Mouse (Mus musculus) embryonic facial prominence, embryonic 10.5 days (tissue): ENCODE measurements around the gene Znhit6. TPM values are rescaled to one million over a fixed set of nuclear protein-coding genes. Genes with fewer than 3 reads are reported as not detected.

ENCODE experiments used
- DNase-seq: peaks from one replicate; pipeline ENCODE4 v3.0.0-alpha.2; 2017; ENCODE audit warnings: low spot score
- H3K27ac ChIP-seq: fragments of 300-500 bp; sonication (generic); replicated peaks from 2 replicates; pipeline ENCODE4 v1.5.1; 2016; ENCODE audit warnings: mild to moderate bottlenecking
- H3K27me3 ChIP-seq: fragments of 300-500 bp; sonication (generic); replicated peaks from 2 replicates; pipeline ENCODE4 v1.6.1; 2016; ENCODE audit warnings: low read depth, mild to moderate bottlenecking; ENCODE audit not compliant: poor library complexity, severe bottlenecking
- H3K36me3 ChIP-seq: fragments of 300-500 bp; sonication (generic); replicated peaks from 2 replicates; pipeline ENCODE4 v1.6.1; 2016; ENCODE audit warnings: mild to moderate bottlenecking, moderate library complexity
- H3K4me1 ChIP-seq: fragments of 300-500 bp; sonication (generic); 2 replicates; pipeline ENCODE4 v1.6.1; 2016
- H3K4me3 ChIP-seq: fragments of 300-500 bp; sonication (generic); 2 replicates; pipeline ENCODE4 v1.5.1; 2016; ENCODE audit warnings: mild to moderate bottlenecking, moderate library complexity
- H3K9me3 ChIP-seq: fragments of 300-500 bp; sonication (generic); 2 replicates; pipeline ENCODE4 v1.6.1; 2016; ENCODE audit warnings: mild to moderate bottlenecking
- WGBS: fragments of 180-500 bp; shearing (Covaris S2); methylation state at CpG from one replicate; pipeline ENCODE4 v1.1.7; 2016; 5-methylcytosine and 5-hydroxymethylcytosine counted together
- polyA plus RNA-seq: library from polyadenylated mRNA; unstranded; fragments of >200 nt; fragmentation: Nextera tagmentation; extraction: Ambion mirVana; gene quantifications from 2 replicates; pipeline ENCODE4 v1.2.1, GENCODE M21; 2016

The Znhit6 gene
- polyA plus RNA-seq, 1 experiment from 2014 or later, result 51.8 TPM

DNA sequence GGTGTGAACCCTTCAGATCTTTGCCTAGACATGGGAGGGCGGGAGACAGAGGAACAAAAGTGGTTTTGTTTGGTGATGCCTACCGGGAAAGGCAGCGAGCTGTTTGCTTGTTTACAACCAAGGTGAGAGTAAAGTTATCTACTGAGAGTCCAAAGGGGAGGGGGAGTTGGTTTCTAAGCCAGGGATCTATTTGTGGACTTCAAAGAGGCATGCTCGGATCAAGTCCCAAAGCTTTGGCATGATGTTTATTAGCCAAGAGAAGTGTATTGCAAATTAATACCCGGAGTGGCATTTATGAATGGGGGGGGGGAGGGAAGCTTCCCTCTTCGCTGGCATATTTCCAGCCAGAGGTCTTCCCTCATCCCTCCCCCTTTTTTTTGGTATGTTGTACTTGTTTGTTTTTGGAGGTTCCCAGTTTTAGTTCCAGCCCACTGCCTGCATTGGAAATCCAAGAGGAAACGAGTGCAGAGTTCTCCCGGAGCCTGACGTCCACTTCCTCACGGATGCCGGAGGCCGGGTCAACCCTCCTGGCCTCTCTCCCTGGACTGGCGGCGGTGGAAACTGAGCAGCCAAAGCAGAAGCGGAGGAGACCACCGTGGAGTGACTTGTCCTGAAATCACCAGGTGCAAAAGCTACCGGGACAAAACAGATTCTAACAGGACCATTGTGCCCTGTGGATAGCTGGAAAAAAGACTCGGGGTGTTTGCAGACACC lies 74.5 kb downstream of the Znhit6 start:
- under 1% methylated on average over 18 of the region's 18 CpGs for WGBS
- Histone ChIP-seq H3K4me3 (peak overlapping the region; percentile 80), H3K27ac (peak overlapping the region; percentile 95), H3K36me3 (peaks cover 13% of the 10 kb centered on the region), H3K4me1 (peaks cover 78% of the 10 kb centered on the region), H3K27me3 (peaks cover 32% of the 10 kb centered on the region), H3K9me3 (no peaks in the 10 kb centered on the region)
- DNase-seq, result peak; percentile 71

- no peaks in the 10 kb centered on the region for H3K9me3 ChIP-seq
- peak; percentile 66 for DNase-seq
- H3K4me1 ChIP-seq, result peaks cover 69% of the 10 kb centered on the region
- H3K27ac ChIP-seq, result peak overlapping the region; percentile 95
- WGBS, result 3% methylated on average over 19 of the region's 19 CpGs
- H3K4me3 ChIP-seq, result peak overlapping the region; percentile 80
- peaks cover 13% of the 10 kb centered on the region for H3K36me3 ChIP-seq
- H3K27me3 ChIP-seq, result peaks cover 32% of the 10 kb centered on the region
Observed at GRCm38 (mm10) chr3:145651029-145651977, 75.3 kb downstream of the Znhit6 start.

- H3K27ac ChIP-seq, result peak overlapping the region; percentile 95
- peaks cover 32% of the 10 kb centered on the region for H3K27me3 ChIP-seq
Observed at GRCm38 (mm10) chr3:145651978-145652321, 75.9 kb downstream of the Znhit6 start.

DNA sequence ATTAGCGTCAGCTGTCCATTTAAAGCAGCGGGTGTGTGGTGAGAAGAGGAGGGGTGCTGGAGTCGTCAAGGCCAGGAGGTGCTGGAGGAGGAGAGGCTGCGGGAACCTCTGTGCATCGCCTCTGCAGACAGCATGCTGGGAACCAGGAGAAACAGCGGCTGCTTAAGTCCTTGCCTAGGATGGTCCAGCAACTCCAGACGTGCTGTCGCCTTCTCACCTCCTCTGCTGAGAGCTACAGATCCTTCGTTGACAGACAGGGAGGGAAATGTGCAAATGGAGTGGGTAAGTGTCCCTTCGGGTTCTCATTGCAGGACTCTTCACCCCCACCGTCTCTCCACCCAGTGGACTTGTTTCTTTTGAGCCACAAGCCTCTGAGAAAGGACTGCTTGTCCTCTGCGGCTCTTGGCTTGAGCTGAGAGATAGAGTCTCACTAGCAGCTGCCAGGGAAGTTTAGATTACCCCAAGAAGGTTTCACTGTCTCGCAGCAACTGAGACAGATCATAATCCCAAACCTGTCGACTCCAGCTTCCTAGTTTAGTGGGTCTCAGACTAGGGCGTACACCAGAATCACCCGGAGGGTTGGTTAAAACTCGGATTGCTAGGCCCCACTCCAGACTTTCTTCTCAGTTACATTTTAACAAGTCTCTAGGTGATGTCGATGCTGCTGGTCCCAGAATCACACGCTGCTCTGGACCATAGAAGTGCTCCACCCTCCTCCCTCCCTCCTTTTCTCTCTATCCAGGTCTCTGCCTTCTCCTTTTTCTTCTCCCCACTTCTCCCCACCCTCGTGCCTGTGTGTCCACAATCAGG lies 76.5 kb downstream of the Znhit6 start:
- Histone ChIP-seq H3K4me3 (peak overlapping the region; percentile 80), H3K27me3 (peaks cover 30% of the 10 kb centered on the region), H3K36me3 (peaks cover 7% of the 10 kb centered on the region), H3K27ac (peak overlapping the region; percentile 95), H3K9me3 (no peaks in the 10 kb centered on the region), H3K4me1 (peaks cover 60% of the 10 kb centered on the region)
- WGBS, result 3% methylated on average over 20 of the region's 20 CpGs
- peak; percentile 61 for DNase-seq

More at GRCm38 (mm10) chr3:145651978-145652321, 75.9 kb downstream of the Znhit6 start:
- 1% methylated on average over 10 of the region's 10 CpGs for WGBS
- DNase-seq, result no peak
- Histone ChIP-seq H3K4me3 (peak overlapping the region; percentile 80), H3K36me3 (peaks cover 12% of the 10 kb centered on the region), H3K9me3 (no peaks in the 10 kb centered on the region), H3K4me1 (peaks cover 64% of the 10 kb centered on the region)

GRCm38 (mm10) chr3:145653191-145653940 lies 77.4 kb downstream of the Znhit6 start:
- Histone ChIP-seq H3K4me1 (peaks cover 58% of the 10 kb centered on the region), H3K9me3 (no peaks in the 10 kb centered on the region), H3K27me3 (peaks cover 27% of the 10 kb centered on the region), H3K4me3 (peak overlapping the region; percentile 80), H3K27ac (peak overlapping the region; percentile 95), H3K36me3 (no peaks in the 10 kb centered on the region; the same call in 1 of the 2 replicates)
- WGBS, result under 1% methylated on average over 53 of the region's 53 CpGs
- DNase-seq, result peak; percentile 88

DNA sequence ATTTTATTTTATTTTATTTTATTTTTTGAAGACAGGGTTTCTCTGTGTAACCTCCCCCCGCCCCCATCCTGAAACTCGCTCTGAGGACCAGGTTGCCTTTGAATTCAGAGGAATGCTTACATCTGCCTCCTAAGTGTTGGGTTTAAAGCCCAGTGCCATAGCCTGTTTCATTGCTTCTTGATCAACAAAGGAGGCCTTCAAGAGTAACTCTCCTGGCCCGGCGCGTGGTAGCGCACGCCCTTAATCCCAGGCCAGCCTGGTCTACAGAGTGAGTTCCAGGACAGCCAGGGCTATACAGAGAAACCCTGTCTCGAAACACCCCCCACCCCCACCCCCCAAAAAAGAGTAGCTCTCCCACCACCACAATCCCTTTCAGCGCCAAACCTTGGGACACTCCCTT lies 78.0 kb downstream of the Znhit6 start:
- peak; percentile 30 for DNase-seq
- WGBS, result 45% methylated on average over 9 of the region's 9 CpGs
- Histone ChIP-seq H3K4me3 (peak overlapping the region; percentile 80; the same call in 1 of the 2 replicates), H3K9me3 (no peaks in the 10 kb centered on the region), H3K36me3 (no peaks in the 10 kb centered on the region), H3K27me3 (peaks cover 27% of the 10 kb centered on the region), H3K27ac (peak overlapping the region; percentile 95; the same call in 1 of the 2 replicates), H3K4me1 (peaks cover 54% of the 10 kb centered on the region)

Other genes with a start within 250 kb of the Znhit6 start
- 40.2 and 42.2 TPM in 2 replicates for gene Ccn1, start 73.8 kb downstream of the Znhit6 start, polyA plus RNA-seq
- 16.5 and 22.4 TPM in 2 replicates for gene Ddah1, start 182.5 kb downstream of the Znhit6 start, polyA plus RNA-seq